Mouse (Mus musculus) embryonic facial prominence, embryonic 10.5 days (tissue): ENCODE measurements around the gene Esr2. TPM values are rescaled to one million over a fixed set of nuclear protein-coding genes. Genes with fewer than 3 reads are reported as not detected.
A peak's percentile ranks its signal among the peaks of the same experiment; 100 is the strongest.
"Not testable (repeated sequence)": the region's sequence is repeated elsewhere in the genome, so short reads cannot be mapped to it uniquely, and the experiment has no call there.

ENCODE experiments used
- DNase-seq: peaks from one replicate; pipeline ENCODE4 v3.0.0-alpha.2; 2017; ENCODE audit warnings: low spot score
- H3K27ac ChIP-seq: fragments of 300-500 bp; sonication (generic); replicated peaks from 2 replicates; pipeline ENCODE4 v1.5.1; 2016; ENCODE audit warnings: mild to moderate bottlenecking
- H3K27me3 ChIP-seq: fragments of 300-500 bp; sonication (generic); replicated peaks from 2 replicates; pipeline ENCODE4 v1.6.1; 2016; ENCODE audit warnings: low read depth, mild to moderate bottlenecking; ENCODE audit not compliant: poor library complexity, severe bottlenecking
- H3K36me3 ChIP-seq: fragments of 300-500 bp; sonication (generic); replicated peaks from 2 replicates; pipeline ENCODE4 v1.6.1; 2016; ENCODE audit warnings: mild to moderate bottlenecking, moderate library complexity
- H3K4me1 ChIP-seq: fragments of 300-500 bp; sonication (generic); 2 replicates; pipeline ENCODE4 v1.6.1; 2016
- H3K4me3 ChIP-seq: fragments of 300-500 bp; sonication (generic); 2 replicates; pipeline ENCODE4 v1.5.1; 2016; ENCODE audit warnings: mild to moderate bottlenecking, moderate library complexity
- H3K9me3 ChIP-seq: fragments of 300-500 bp; sonication (generic); 2 replicates; pipeline ENCODE4 v1.6.1; 2016; ENCODE audit warnings: mild to moderate bottlenecking
- WGBS: fragments of 180-500 bp; shearing (Covaris S2); methylation state at CpG from one replicate; pipeline ENCODE4 v1.1.7; 2016; 5-methylcytosine and 5-hydroxymethylcytosine counted together
- polyA plus RNA-seq: library from polyadenylated mRNA; unstranded; fragments of >200 nt; fragmentation: Nextera tagmentation; extraction: Ambion mirVana; gene quantifications from 2 replicates; pipeline ENCODE4 v1.2.1, GENCODE M21; 2016

Gene Esr2
- polyA plus RNA-seq, 1 experiment from 2014 or later, result 0.20 TPM

- H3K27ac ChIP-seq, result no peak overlapping the region
- WGBS, result 92% methylated on average over 1 of the region's 1 CpGs
- H3K4me1 ChIP-seq, result no peaks in the 10 kb centered on the region
- H3K27me3 ChIP-seq, result no peaks in the 10 kb centered on the region
- H3K9me3 ChIP-seq, result peaks cover 3% of the 10 kb centered on the region; the same call in 1 of the 2 replicates
- no peak overlapping the region for H3K4me3 ChIP-seq
- H3K36me3 ChIP-seq, result no peaks in the 10 kb centered on the region
- no peak for DNase-seq
These were observed 9.4 kb upstream of the Esr2 start for GRCm38 (mm10) chr12:76186473-76186872.

- Histone ChIP-seq H3K4me3 (no peak overlapping the region), H3K27me3 (no peaks in the 10 kb centered on the region), H3K9me3 (peaks cover 3% of the 10 kb centered on the region; the same call in 1 of the 2 replicates), H3K36me3 (no peaks in the 10 kb centered on the region), H3K4me1 (no peaks in the 10 kb centered on the region), H3K27ac (no peak overlapping the region)
- 77% methylated on average over 10 of the region's 10 CpGs for WGBS
- no peak for DNase-seq
These were observed 8.2 kb upstream of the Esr2 start for GRCm38 (mm10) chr12:76185167-76185816.

- no peak for DNase-seq
- Histone ChIP-seq H3K36me3 (no peaks in the 10 kb centered on the region), H3K9me3 (no peaks in the 10 kb centered on the region), H3K27ac (no peak overlapping the region), H3K27me3 (no peaks in the 10 kb centered on the region), H3K4me3 (no peak overlapping the region), H3K4me1 (no peaks in the 10 kb centered on the region)
- 57% methylated on average over 6 of the region's 6 CpGs for WGBS
These were observed 7.2 kb upstream of the Esr2 start for GRCm38 (mm10) chr12:76184271-76184670.

- H3K27ac ChIP-seq, result no peak overlapping the region
- WGBS, result 91% methylated on average over 6 of the region's 6 CpGs
- H3K4me1 ChIP-seq, result no peaks in the 10 kb centered on the region
- H3K36me3 ChIP-seq, result no peaks in the 10 kb centered on the region
- H3K9me3 ChIP-seq, result no peaks in the 10 kb centered on the region
- H3K4me3 ChIP-seq, result no peak overlapping the region
- no peak for DNase-seq
- no peaks in the 10 kb centered on the region for H3K27me3 ChIP-seq
These were observed 5.8 kb upstream of the Esr2 start for GRCm38 (mm10) chr12:76182831-76183230.

- Histone ChIP-seq H3K4me1 (peaks cover 8% of the 10 kb centered on the region), H3K27ac (no peak overlapping the region), H3K36me3 (no peaks in the 10 kb centered on the region), H3K4me3 (no peak overlapping the region), H3K27me3 (peaks cover 11% of the 10 kb centered on the region), H3K9me3 (no peaks in the 10 kb centered on the region)
- 66% methylated on average over 8 of the region's 8 CpGs for WGBS
- DNase-seq, result no peak
These were observed 4.4 kb upstream of the Esr2 start for GRCm38 (mm10) chr12:76181471-76181870.

- H3K4me3 ChIP-seq, result no peak overlapping the region
- no peaks in the 10 kb centered on the region for H3K36me3 ChIP-seq
- WGBS, result 81% methylated on average over 6 of the region's 6 CpGs
- H3K9me3 ChIP-seq, result no peaks in the 10 kb centered on the region
- no peak overlapping the region for H3K27ac ChIP-seq
- peaks cover 21% of the 10 kb centered on the region for H3K27me3 ChIP-seq
- DNase-seq, result no peak
- peaks cover 8% of the 10 kb centered on the region for H3K4me1 ChIP-seq
These were observed 3.4 kb upstream of the Esr2 start for GRCm38 (mm10) chr12:76180442-76180841.

- Histone ChIP-seq H3K27ac (no peak overlapping the region), H3K4me3 (no peak overlapping the region), H3K4me1 (peaks cover 11% of the 10 kb centered on the region), H3K27me3 (peaks cover 25% of the 10 kb centered on the region), H3K36me3 (no peaks in the 10 kb centered on the region), H3K9me3 (no peaks in the 10 kb centered on the region)
- no peak for DNase-seq
- WGBS, result 62% methylated on average over 4 of the region's 4 CpGs
These were observed 2.5 kb upstream of the Esr2 start for GRCm38 (mm10) chr12:76179527-76179926.

GRCm38 (mm10) chr12:76179051-76179450 lies 2.0 kb upstream of the Esr2 start:
- H3K9me3 ChIP-seq, result no peaks in the 10 kb centered on the region
- 79% methylated on average over 5 of the region's 5 CpGs for WGBS

GRCm38 (mm10) chr12:76177864-76178518 lies 932 bp upstream of the Esr2 start:
- Histone ChIP-seq H3K27me3 (peaks cover 28% of the 10 kb centered on the region), H3K36me3 (no peaks in the 10 kb centered on the region), H3K27ac (no peak overlapping the region; the same call in 1 of the 2 replicates), H3K4me1 (peaks cover 12% of the 10 kb centered on the region), H3K4me3 (peak overlapping the region; percentile 58), H3K9me3 (no peaks in the 10 kb centered on the region)
- DNase-seq, result peak; percentile 87
- WGBS, result 41% methylated on average over 16 of the region's 16 CpGs

More at GRCm38 (mm10) chr12:76179051-76179450, 2.0 kb upstream of the Esr2 start:
- DNase-seq, result no peak
- H3K36me3 ChIP-seq, result no peaks in the 10 kb centered on the region
- H3K27me3 ChIP-seq, result peaks cover 28% of the 10 kb centered on the region
- H3K4me1 ChIP-seq, result peaks cover 12% of the 10 kb centered on the region
- H3K27ac ChIP-seq, result no peak overlapping the region
- H3K4me3 ChIP-seq, result no peak overlapping the region

- Histone ChIP-seq H3K4me3 (no peak overlapping the region), H3K36me3 (no peaks in the 10 kb centered on the region), H3K27ac (no peak overlapping the region), H3K4me1 (peaks cover 7% of the 10 kb centered on the region), H3K27me3 (no peaks in the 10 kb centered on the region), H3K9me3 (no peaks in the 10 kb centered on the region)
- DNase-seq, result no peak
- WGBS, result 43% methylated on average over 5 of the region's 5 CpGs
These were observed 11.4 kb downstream of the Esr2 start for GRCm38 (mm10) chr12:76165641-76166040.

- peak; percentile 37 for DNase-seq
- not testable (repeated sequence) for H3K4me1 ChIP-seq, H3K9me3 ChIP-seq, H3K27ac ChIP-seq, H3K36me3 ChIP-seq
- H3K4me3 ChIP-seq, result peak overlapping the region; percentile 56
- peaks cover 38% of the 10 kb centered on the region for H3K27me3 ChIP-seq
- WGBS, result 16% methylated on average over 30 of the region's 30 CpGs
These were observed 24.7 kb downstream of the Esr2 start for GRCm38 (mm10) chr12:76152389-76152788.

GRCm38 (mm10) chr12:76136701-76137100 lies 40.4 kb downstream of the Esr2 start:
- DNase-seq, result no peak
- H3K27ac ChIP-seq, result no peak overlapping the region
- no peaks in the 10 kb centered on the region for H3K9me3 ChIP-seq
- H3K4me3 ChIP-seq, result no peak overlapping the region
- WGBS, result 49% methylated on average over 6 of the region's 6 CpGs
- H3K27me3 ChIP-seq, result no peaks in the 10 kb centered on the region
- no peaks in the 10 kb centered on the region for H3K4me1 ChIP-seq
- no peaks in the 10 kb centered on the region for H3K36me3 ChIP-seq

- DNase-seq, H3K4me3 ChIP-seq, H3K27ac ChIP-seq, H3K27me3 ChIP-seq, H3K36me3 ChIP-seq, H3K9me3 ChIP-seq, H3K4me1 ChIP-seq: not testable (repeated sequence)
- WGBS, result 85% methylated on average over 9 of the region's 9 CpGs
These were observed 44.0 kb downstream of the Esr2 start for GRCm38 (mm10) chr12:76133081-76133480.
